Mouse (Mus musculus): ENCODE measurements around the gene Cfap61. TPM values are rescaled to one million over a fixed set of nuclear protein-coding genes. Genes with fewer than 3 reads are reported as not detected.

Cfap61 gene
- polyA plus RNA-seq, 1 experiment from 2014 or later: 2.3 TPM

- peaks cover 26% of the 10 kb centered on the region for H3K4me1 ChIP-seq (replicated peaks; ENCODE audit: control insufficient read depth, insufficient read depth, low read length)
- no peaks in the 10 kb centered on the region for H3K36me3 ChIP-seq (ENCODE audit: control insufficient read depth, insufficient read depth, low read length)
- no peaks in the 10 kb centered on the region for H3K9me3 ChIP-seq (ENCODE audit: control insufficient read depth, low read length)
- no peak for ATAC-seq (ENCODE audit: low read depth)
- no peak overlapping the region for H3K27ac ChIP-seq (ENCODE audit: low read length)
- no peak overlapping the region for H3K4me3 ChIP-seq (ENCODE audit: low read length)
- WGBS: 20% methylated on average over 6 of the region's 6 CpGs
- H3K4me2 ChIP-seq (ENCODE audit: low read depth, low read length): no peak overlapping the region
- peaks cover 73% of the 10 kb centered on the region for H3K27me3 ChIP-seq (ENCODE audit: control insufficient read depth, insufficient read depth, low read depth, low read length)
- H3K9ac ChIP-seq (ENCODE audit: low read length): no peak overlapping the region
These were observed 291.2 kb downstream of the Cfap61 start for GRCm38 (mm10) chr2:146225818-146226217.

- peak; percentile 68 for ATAC-seq (ENCODE audit: low read depth)
- 2% methylated on average over 9 of the region's 9 CpGs for WGBS
- no peak overlapping the region for H3K27ac ChIP-seq (ENCODE audit: low read length)
These were observed 291.9 kb downstream of the Cfap61 start for GRCm38 (mm10) chr2:146226484-146226883.

GRCm38 (mm10) chr2:146227646-146228045 is 293.1 kb downstream of the Cfap61 start:
- Histone ChIP-seq H3K27me3 (ENCODE audit: control insufficient read depth, insufficient read depth, low read depth, low read length) (peaks cover 55% of the 10 kb centered on the region), H3K4me1 (replicated peaks; ENCODE audit: control insufficient read depth, insufficient read depth, low read length) (peaks cover 7% of the 10 kb centered on the region), H3K9me3 (ENCODE audit: control insufficient read depth, low read length) (no peaks in the 10 kb centered on the region), H3K4me3 (ENCODE audit: low read length) (no peak overlapping the region), H3K27ac (ENCODE audit: low read length) (no peak overlapping the region), H3K4me2 (ENCODE audit: low read depth, low read length) (no peak overlapping the region), H3K36me3 (ENCODE audit: control insufficient read depth, insufficient read depth, low read length) (no peaks in the 10 kb centered on the region), H3K9ac (ENCODE audit: low read length) (no peak overlapping the region)
- no peak for ATAC-seq (ENCODE audit: low read depth)
- WGBS: 40% methylated on average over 3 of the region's 3 CpGs

More at GRCm38 (mm10) chr2:146226484-146226883, 291.9 kb downstream of the Cfap61 start:
- Histone ChIP-seq H3K4me3 (ENCODE audit: low read length) (no peak overlapping the region), H3K27me3 (ENCODE audit: control insufficient read depth, insufficient read depth, low read depth, low read length) (peaks cover 67% of the 10 kb centered on the region), H3K4me2 (ENCODE audit: low read depth, low read length) (no peak overlapping the region), H3K9me3 (ENCODE audit: control insufficient read depth, low read length) (no peaks in the 10 kb centered on the region), H3K36me3 (ENCODE audit: control insufficient read depth, insufficient read depth, low read length) (no peaks in the 10 kb centered on the region), H3K4me1 (replicated peaks; ENCODE audit: control insufficient read depth, insufficient read depth, low read length) (peaks cover 19% of the 10 kb centered on the region), H3K9ac (ENCODE audit: low read length) (no peak overlapping the region)

GRCm38 (mm10) chr2:146228435-146228834 is 293.9 kb downstream of the Cfap61 start:
- Histone ChIP-seq H3K27ac (ENCODE audit: low read length) (no peak overlapping the region), H3K4me3 (ENCODE audit: low read length) (no peak overlapping the region), H3K9ac (ENCODE audit: low read length) (no peak overlapping the region), H3K9me3 (ENCODE audit: control insufficient read depth, low read length) (no peaks in the 10 kb centered on the region), H3K27me3 (ENCODE audit: control insufficient read depth, insufficient read depth, low read depth, low read length) (peaks cover 47% of the 10 kb centered on the region), H3K36me3 (ENCODE audit: control insufficient read depth, insufficient read depth, low read length) (no peaks in the 10 kb centered on the region), H3K4me1 (replicated peaks; ENCODE audit: control insufficient read depth, insufficient read depth, low read length) (no peaks in the 10 kb centered on the region), H3K4me2 (ENCODE audit: low read depth, low read length) (no peak overlapping the region)
- WGBS: 70% methylated on average over 2 of the region's 2 CpGs
- no peak for ATAC-seq (ENCODE audit: low read depth)

- H3K27me3 ChIP-seq (ENCODE audit: control insufficient read depth, insufficient read depth, low read depth, low read length): peaks cover 18% of the 10 kb centered on the region
- 81% methylated on average over 2 of the region's 2 CpGs for WGBS
- no peak overlapping the region for H3K4me3 ChIP-seq (ENCODE audit: low read length)
- no peaks in the 10 kb centered on the region for H3K4me1 ChIP-seq (replicated peaks; ENCODE audit: control insufficient read depth, insufficient read depth, low read length)
- no peaks in the 10 kb centered on the region for H3K9me3 ChIP-seq (ENCODE audit: control insufficient read depth, low read length)
- H3K9ac ChIP-seq (ENCODE audit: low read length): no peak overlapping the region
- no peak for ATAC-seq (ENCODE audit: low read depth)
- H3K36me3 ChIP-seq (ENCODE audit: control insufficient read depth, insufficient read depth, low read length): no peaks in the 10 kb centered on the region
- no peak overlapping the region for H3K27ac ChIP-seq (ENCODE audit: low read length)
- H3K4me2 ChIP-seq (ENCODE audit: low read depth, low read length): no peak overlapping the region
These were observed 296.9 kb downstream of the Cfap61 start for GRCm38 (mm10) chr2:146231485-146231884.

GRCm38 (mm10) chr2:146239196-146239747 is 304.7 kb downstream of the Cfap61 start:
- no peaks in the 10 kb centered on the region for H3K27me3 ChIP-seq (ENCODE audit: control insufficient read depth, insufficient read depth, low read depth, low read length)
- ATAC-seq (ENCODE audit: low read depth): no peak
- no peaks in the 10 kb centered on the region for H3K9me3 ChIP-seq (ENCODE audit: control insufficient read depth, low read length)
- no peak overlapping the region for H3K4me3 ChIP-seq (ENCODE audit: low read length)
- no peak overlapping the region for H3K4me2 ChIP-seq (ENCODE audit: low read depth, low read length)
- no peak overlapping the region for H3K27ac ChIP-seq (ENCODE audit: low read length)
- 88% methylated on average over 4 of the region's 4 CpGs for WGBS
- H3K4me1 ChIP-seq (replicated peaks; ENCODE audit: control insufficient read depth, insufficient read depth, low read length): no peaks in the 10 kb centered on the region
- no peak overlapping the region for H3K9ac ChIP-seq (ENCODE audit: low read length)
- no peaks in the 10 kb centered on the region for H3K36me3 ChIP-seq (ENCODE audit: control insufficient read depth, insufficient read depth, low read length)

- 91% methylated on average over 2 of the region's 2 CpGs for WGBS
- H3K27ac ChIP-seq (ENCODE audit: low read length): no peak overlapping the region
- H3K27me3 ChIP-seq (ENCODE audit: control insufficient read depth, insufficient read depth, low read depth, low read length): no peaks in the 10 kb centered on the region
- H3K4me3 ChIP-seq (ENCODE audit: low read length): no peak overlapping the region
- ATAC-seq (ENCODE audit: low read depth): no peak
- H3K9ac ChIP-seq (ENCODE audit: low read length): no peak overlapping the region
- no peaks in the 10 kb centered on the region for H3K4me1 ChIP-seq (replicated peaks; ENCODE audit: control insufficient read depth, insufficient read depth, low read length)
- no peaks in the 10 kb centered on the region for H3K9me3 ChIP-seq (ENCODE audit: control insufficient read depth, low read length)
- H3K36me3 ChIP-seq (ENCODE audit: control insufficient read depth, insufficient read depth, low read length): no peaks in the 10 kb centered on the region
- no peak overlapping the region for H3K4me2 ChIP-seq (ENCODE audit: low read depth, low read length)
These were observed 309.5 kb downstream of the Cfap61 start for GRCm38 (mm10) chr2:146244049-146244448.

- no peak for ATAC-seq (ENCODE audit: low read depth)
- Histone ChIP-seq H3K9me3 (ENCODE audit: control insufficient read depth, low read length) (no peaks in the 10 kb centered on the region), H3K27ac (ENCODE audit: low read length) (no peak overlapping the region), H3K9ac (ENCODE audit: low read length) (no peak overlapping the region), H3K4me2 (ENCODE audit: low read depth, low read length) (no peak overlapping the region), H3K27me3 (ENCODE audit: control insufficient read depth, insufficient read depth, low read depth, low read length) (no peaks in the 10 kb centered on the region), H3K4me3 (ENCODE audit: low read length) (no peak overlapping the region), H3K4me1 (replicated peaks; ENCODE audit: control insufficient read depth, insufficient read depth, low read length) (no peaks in the 10 kb centered on the region), H3K36me3 (ENCODE audit: control insufficient read depth, insufficient read depth, low read length) (no peaks in the 10 kb centered on the region)
- WGBS: 57% methylated on average over 7 of the region's 7 CpGs
These were observed 310.8 kb downstream of the Cfap61 start for GRCm38 (mm10) chr2:146245401-146245800.

- no peaks in the 10 kb centered on the region for H3K36me3 ChIP-seq (ENCODE audit: control insufficient read depth, insufficient read depth, low read length)
- WGBS: 55% methylated on average over 4 of the region's 4 CpGs
- H3K27me3 ChIP-seq (ENCODE audit: control insufficient read depth, insufficient read depth, low read depth, low read length): no peaks in the 10 kb centered on the region
- H3K27ac ChIP-seq (ENCODE audit: low read length): no peak overlapping the region
- H3K4me2 ChIP-seq (ENCODE audit: low read depth, low read length): no peak overlapping the region
- no peak overlapping the region for H3K9ac ChIP-seq (ENCODE audit: low read length)
- no peak for ATAC-seq (ENCODE audit: low read depth)
- H3K9me3 ChIP-seq (ENCODE audit: control insufficient read depth, low read length): no peaks in the 10 kb centered on the region
- no peaks in the 10 kb centered on the region for H3K4me1 ChIP-seq (replicated peaks; ENCODE audit: control insufficient read depth, insufficient read depth, low read length)
- H3K4me3 ChIP-seq (ENCODE audit: low read length): no peak overlapping the region
These were observed 312.0 kb downstream of the Cfap61 start for GRCm38 (mm10) chr2:146246409-146247075.

Measured in lung, embryonic 16.5 days (tissue).